Mouse (Mus musculus) stomach, postnatal 0 days (tissue): ENCODE measurements around the gene Foxn3. TPM values are rescaled to one million over a fixed set of nuclear protein-coding genes. Genes with fewer than 3 reads are reported as not detected.

ENCODE experiments used
- ATAC-seq: fragments of 200-750 bp; cut with Nextera tagmentation; 2 replicates; pipeline ENCODE4 v1.8.0; 2017; ENCODE audit not compliant: low FRiP score, low TSS enrichment
- DNase-seq: peaks from one replicate; pipeline ENCODE4 v3.0.0-alpha.2; 2016; ENCODE audit warnings: low spot score
- H3K27ac ChIP-seq: fragments of 300-500 bp; sonication (generic); replicated peaks from 2 replicates; pipeline ENCODE4 v1.5.1; 2014; ENCODE audit warnings: mild to moderate bottlenecking, control low read depth
- H3K27me3 ChIP-seq: fragments of 300-500 bp; sonication (generic); 2 replicates; pipeline ENCODE4 v1.6.1; 2014; ENCODE audit warnings: low read length; ENCODE audit not compliant: control insufficient read depth, insufficient read depth
- H3K36me3 ChIP-seq: fragments of 300-500 bp; sonication (generic); 2 replicates; pipeline ENCODE4 v1.6.1; 2014; ENCODE audit warnings: low read length, mixed read lengths; ENCODE audit not compliant: control insufficient read depth, insufficient read depth
- H3K4me1 ChIP-seq: fragments of 300-500 bp; sonication (generic); replicated peaks from 2 replicates; pipeline ENCODE4 v1.6.1; 2014; ENCODE audit warnings: antibody characterized with exemption; ENCODE audit not compliant: control insufficient read depth, insufficient read depth
- H3K4me2 ChIP-seq: fragments of 300-500 bp; sonication (generic); replicated peaks from 2 replicates; pipeline ENCODE4 v1.6.1; 2014; ENCODE audit warnings: low read depth, mild to moderate bottlenecking, control low read depth, moderate library complexity
- H3K4me3 ChIP-seq: fragments of 300-500 bp; sonication (generic); 2 replicates; pipeline ENCODE4 v1.5.1; 2014; ENCODE audit warnings: low read depth, low read length, control low read depth
- H3K9ac ChIP-seq: fragments of 300-500 bp; sonication (generic); 2 replicates; pipeline ENCODE4 v1.6.1; 2014; ENCODE audit warnings: mild to moderate bottlenecking, low read length, control low read depth, mixed read lengths
- H3K9me3 ChIP-seq: fragments of 300-500 bp; sonication (generic); 2 replicates; pipeline ENCODE4 v1.6.1; 2016; ENCODE audit warnings: low read length; ENCODE audit not compliant: control insufficient read depth
- CTCF ChIP-seq: IDR thresholded peaks from 2 replicates; pipeline ENCODE4 v1.5.1; 2016; ENCODE audit warnings: antibody characterized with exemption, low read depth, mild to moderate bottlenecking, moderate library complexity
- EP300 ChIP-seq: optimal IDR thresholded peaks from 2 replicates; pipeline ENCODE3; 2016; ENCODE audit warnings: antibody characterized with exemption
- WGBS: fragments of 180-500 bp; shearing (Covaris S2); extraction: QIAGEN DNeasy Blood & Tissue Kit; methylation state at CpG from one replicate; pipeline ENCODE4 v1.1.7; 2014; 5-methylcytosine and 5-hydroxymethylcytosine counted together
- polyA plus RNA-seq: library from polyadenylated mRNA; unstranded; fragments of >200 nt; fragmentation: Nextera tagmentation; extraction: Ambion mirVana; gene quantifications from 2 replicates; pipeline ENCODE4 v1.2.1, GENCODE M21; 2015

Foxn3 gene
- polyA plus RNA-seq, 1 experiment from 2014 or later = 40.1 TPM

- ATAC-seq = no peak
- Histone ChIP-seq H3K9ac (no peak overlapping the region), H3K36me3 (no peaks in the 10 kb centered on the region), H3K27me3 (no peaks in the 10 kb centered on the region), H3K4me1 (no peaks in the 10 kb centered on the region), H3K27ac (no peak overlapping the region), H3K4me3 (no peak overlapping the region), H3K9me3 (no peaks in the 10 kb centered on the region), H3K4me2 (no peak overlapping the region)
- TF ChIP-seq CTCF (no peak), EP300 (no peak)
- DNase-seq = no peak
- 83% methylated on average over 5 of the region's 5 CpGs for WGBS
Observed at GRCm38 (mm10) chr12:99466426-99466825, 97.0 kb downstream of the Foxn3 start.

DNA sequence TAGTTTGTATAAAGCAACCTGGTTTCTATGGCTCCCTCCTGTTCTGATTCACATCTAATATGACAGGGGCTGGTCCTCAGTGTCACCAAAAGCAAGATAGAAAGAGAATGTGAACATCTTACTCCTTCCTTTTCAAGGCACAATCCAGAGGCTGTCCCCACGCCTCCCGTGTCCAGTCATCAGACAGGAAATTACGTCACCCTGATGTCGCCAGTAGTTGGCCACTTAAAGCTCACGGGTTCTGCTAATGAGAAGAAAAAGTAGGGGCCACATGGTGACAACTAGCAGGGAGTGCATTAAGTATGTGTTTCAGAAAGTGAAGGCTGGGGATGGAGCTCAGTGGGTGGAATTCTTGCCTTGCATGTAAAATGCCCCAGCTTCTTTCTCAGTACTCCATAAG, 99.1 kb downstream of the Foxn3 start:
- Histone ChIP-seq H3K9ac (no peak overlapping the region), H3K4me1 (no peaks in the 10 kb centered on the region), H3K27ac (no peak overlapping the region), H3K36me3 (no peaks in the 10 kb centered on the region), H3K4me2 (no peak overlapping the region), H3K9me3 (no peaks in the 10 kb centered on the region), H3K4me3 (no peak overlapping the region), H3K27me3 (no peaks in the 10 kb centered on the region)
- no peak for ATAC-seq
- DNase-seq = no peak
- 78% methylated on average over 5 of the region's 5 CpGs for WGBS
- no peak for TF ChIP-seq EP300

GRCm38 (mm10) chr12:99462846-99463245, 100.5 kb downstream of the Foxn3 start:
- no peak overlapping the region for H3K27ac ChIP-seq
- no peaks in the 10 kb centered on the region for H3K9me3 ChIP-seq
- no peaks in the 10 kb centered on the region for H3K4me1 ChIP-seq
- ATAC-seq (no peak), DNase-seq (no peak)
- 85% methylated on average over 1 of the region's 1 CpGs for WGBS
- H3K4me2 ChIP-seq = no peak overlapping the region
- no peaks in the 10 kb centered on the region for H3K36me3 ChIP-seq
- TF ChIP-seq CTCF = no peak
- no peak for TF ChIP-seq EP300
- no peak overlapping the region for H3K4me3 ChIP-seq
- no peak overlapping the region for H3K9ac ChIP-seq
- no peaks in the 10 kb centered on the region for H3K27me3 ChIP-seq

DNA sequence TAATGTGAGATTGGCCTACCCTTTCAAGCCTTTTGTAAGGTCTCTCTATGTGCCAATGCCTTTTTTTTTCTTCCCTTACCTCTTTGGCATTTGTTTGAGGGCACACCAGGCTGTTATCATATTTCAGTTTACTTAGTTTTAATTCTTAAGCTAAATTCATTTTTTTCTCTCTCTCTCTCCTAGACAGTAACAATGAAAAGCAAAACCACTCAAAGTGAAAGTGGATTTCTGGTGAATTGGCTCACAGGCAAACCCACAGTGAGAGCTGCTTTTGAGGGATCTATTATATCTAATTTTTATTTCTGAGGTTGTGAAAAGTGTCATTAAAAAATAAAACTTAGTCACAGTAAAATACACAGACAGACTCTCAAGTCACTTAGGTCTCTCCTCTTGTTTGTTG, 101.1 kb downstream of the Foxn3 start:
- Histone ChIP-seq H3K36me3 (no peaks in the 10 kb centered on the region), H3K4me2 (no peak overlapping the region), H3K4me1 (no peaks in the 10 kb centered on the region), H3K27me3 (no peaks in the 10 kb centered on the region), H3K9me3 (no peaks in the 10 kb centered on the region), H3K27ac (no peak overlapping the region), H3K4me3 (no peak overlapping the region), H3K9ac (no peak overlapping the region)
- TF ChIP-seq CTCF = no peak
- TF ChIP-seq EP300 = no peak
- ATAC-seq (no peak), DNase-seq (no peak)

- no peaks in the 10 kb centered on the region for H3K9me3 ChIP-seq
- 48% methylated on average over 10 of the region's 10 CpGs for WGBS
- H3K27ac ChIP-seq = no peak overlapping the region
- H3K27me3 ChIP-seq = no peaks in the 10 kb centered on the region
- H3K4me2 ChIP-seq = no peak overlapping the region
- no peak overlapping the region for H3K9ac ChIP-seq
- no peak overlapping the region for H3K4me3 ChIP-seq
- H3K4me1 ChIP-seq = no peaks in the 10 kb centered on the region
- no peak for ATAC-seq
- DNase-seq = no peak
- no peaks in the 10 kb centered on the region for H3K36me3 ChIP-seq
- TF ChIP-seq EP300 (no peak), CTCF (no peak)
Observed at GRCm38 (mm10) chr12:99457521-99458205, 105.7 kb downstream of the Foxn3 start.

DNA sequence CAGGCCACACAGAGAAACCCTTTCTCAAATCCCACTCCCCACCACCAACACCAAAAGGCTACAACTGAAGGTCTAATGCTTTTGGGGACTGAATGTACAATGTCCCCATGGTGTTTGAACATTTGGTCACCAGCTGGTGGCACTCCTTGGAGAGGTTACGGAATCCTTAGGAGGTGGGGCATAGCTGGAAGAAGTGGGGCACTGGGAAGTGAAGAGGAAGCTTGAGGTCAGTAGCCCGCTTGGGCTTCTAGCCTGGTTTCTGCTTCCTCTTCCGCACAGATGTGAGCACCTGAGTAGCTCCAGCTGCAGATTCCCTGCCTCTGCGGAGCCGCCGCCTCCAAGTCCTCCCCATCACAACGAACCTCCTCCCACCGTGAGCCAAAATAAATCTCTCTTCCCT, 107.8 kb downstream of the Foxn3 start:
- H3K4me3 ChIP-seq = no peak overlapping the region
- H3K4me1 ChIP-seq = no peaks in the 10 kb centered on the region
- ATAC-seq (no peak), DNase-seq (no peak)
- H3K9ac ChIP-seq = no peak overlapping the region
- no peak overlapping the region for H3K27ac ChIP-seq
- H3K36me3 ChIP-seq = no peaks in the 10 kb centered on the region
- TF ChIP-seq EP300 = no peak
- no peak for TF ChIP-seq CTCF
- WGBS = 93% methylated on average over 8 of the region's 8 CpGs
- H3K27me3 ChIP-seq = no peaks in the 10 kb centered on the region
- H3K4me2 ChIP-seq = no peak overlapping the region
- no peaks in the 10 kb centered on the region for H3K9me3 ChIP-seq
